Mouse (Mus musculus): ENCODE data around the gene Lpcat1. TPM values are rescaled to one million over a fixed set of nuclear protein-coding genes. Genes with fewer than 3 reads are reported as not detected.

Gene Lpcat1
- total RNA-seq, 1 experiment from 2014 or later, result 20.9 TPM

DNA sequence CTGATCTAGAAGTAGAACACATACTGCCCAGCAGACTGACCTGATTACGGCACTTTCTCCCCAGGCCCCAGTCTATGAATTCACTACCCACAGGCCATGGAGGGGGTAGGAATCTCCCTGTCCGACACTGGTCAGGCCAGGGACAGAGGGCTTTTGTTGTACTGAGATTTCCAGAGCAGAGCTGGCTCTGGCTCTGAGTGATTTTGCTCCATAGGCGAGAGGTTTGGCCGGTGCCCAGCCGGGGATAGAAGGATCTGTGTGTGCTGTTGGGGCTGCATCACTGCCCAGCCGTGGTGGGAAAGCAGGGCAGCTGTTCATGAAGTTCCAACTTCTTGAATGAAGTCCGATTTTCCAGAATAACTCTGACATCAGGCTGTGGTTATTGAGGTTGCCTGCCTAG, 20.1 kb upstream of the Lpcat1 start:
- DNase-seq, result no peak

- no peak for DNase-seq
These were observed 19.5 kb upstream of the Lpcat1 start for GRCm38 (mm10) chr13:73447478-73447877.

DNA sequence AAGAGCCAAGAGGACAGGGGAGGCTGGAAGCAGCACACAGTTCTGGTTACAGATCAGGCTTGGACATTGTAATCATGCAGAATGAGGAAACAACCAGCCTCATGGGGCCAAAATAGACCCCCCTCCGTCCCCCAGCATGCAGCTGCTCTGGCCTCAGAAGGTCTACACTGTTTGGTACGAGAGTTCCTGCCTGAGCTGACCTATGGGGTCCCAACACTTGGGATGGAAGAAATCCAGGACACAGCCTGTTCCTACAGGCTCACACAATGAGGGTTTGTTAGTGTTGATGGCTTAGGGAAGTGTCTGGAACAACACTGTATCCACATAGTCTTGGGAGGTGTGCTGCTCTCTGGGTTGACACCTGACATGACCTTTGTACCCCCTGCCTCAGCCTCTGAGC, 18.8 kb upstream of the Lpcat1 start:
- DNase-seq, result no peak

- DNase-seq, result no peak
These were observed 18.3 kb upstream of the Lpcat1 start for GRCm38 (mm10) chr13:73448723-73449122.

GRCm38 (mm10) chr13:73453503-73454217, 13.3 kb upstream of the Lpcat1 start:
- no peak for DNase-seq

DNA sequence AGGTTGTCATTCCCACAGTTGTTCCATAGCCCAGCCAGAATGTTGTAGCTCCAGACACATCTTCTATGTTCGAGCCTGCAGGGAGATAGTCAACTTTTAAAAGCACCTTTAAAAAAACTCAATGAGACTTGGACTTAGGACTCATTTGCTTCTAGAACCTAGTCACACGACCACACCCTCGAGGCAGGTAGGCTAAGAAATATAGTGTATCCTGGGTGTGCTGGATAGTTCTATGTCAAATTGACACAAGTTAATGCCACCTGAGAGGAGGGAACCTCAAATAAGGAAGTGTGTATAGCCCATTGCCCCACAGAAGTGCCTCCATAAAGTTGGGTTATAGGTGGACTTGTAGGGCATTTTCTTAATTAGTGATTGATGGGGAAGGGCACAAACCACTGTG, 11.7 kb upstream of the Lpcat1 start:
- no peak for DNase-seq

DNA sequence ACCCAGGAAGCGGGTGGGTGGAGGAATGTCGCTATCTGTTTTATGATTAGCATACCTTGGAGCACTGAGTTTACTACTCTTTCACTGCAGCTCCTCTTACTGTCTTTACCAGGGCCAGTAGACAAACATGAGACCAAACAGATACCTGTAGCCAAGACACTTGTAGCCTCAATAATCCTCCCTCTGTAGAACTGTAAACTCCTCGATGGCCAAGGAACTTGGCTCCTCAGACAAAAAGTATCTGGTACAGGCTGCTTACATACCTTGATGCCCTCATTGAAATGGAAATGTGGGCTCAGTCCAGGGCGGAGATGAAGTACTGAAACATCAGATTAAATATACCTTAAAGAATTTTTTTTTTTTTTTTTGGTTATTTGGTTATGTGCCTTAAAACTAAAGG, 9.7 kb upstream of the Lpcat1 start:
- DNase-seq, result no peak

DNA sequence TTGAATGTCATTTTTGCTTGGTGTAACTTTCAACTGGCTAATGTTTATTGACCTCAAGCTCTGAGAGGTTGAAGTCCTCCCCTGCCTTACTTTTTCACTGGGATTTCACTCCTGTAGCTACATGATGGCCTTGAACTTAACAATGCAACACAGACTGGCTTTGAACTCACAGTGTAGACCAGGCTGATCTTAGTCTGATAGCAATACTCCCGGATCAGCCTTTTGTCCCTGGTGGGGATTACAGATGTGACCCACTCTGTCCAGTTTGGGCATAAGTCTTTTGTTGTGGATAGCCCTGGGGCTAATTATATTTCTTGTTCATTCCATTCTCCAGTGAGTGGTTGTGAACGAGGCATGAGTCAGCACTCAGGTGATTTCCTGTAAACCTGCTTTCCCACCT, 9.3 kb upstream of the Lpcat1 start:
- DNase-seq, result no peak

- DNase-seq, result no peak
These were observed 8.3 kb upstream of the Lpcat1 start for GRCm38 (mm10) chr13:73458719-73459118.

GRCm38 (mm10) chr13:73459189-73459850, 7.7 kb upstream of the Lpcat1 start:
- DNase-seq, result no peak

GRCm38 (mm10) chr13:73461551-73461950, 5.4 kb upstream of the Lpcat1 start:
- no peak for DNase-seq

GRCm38 (mm10) chr13:73465156-73465555, 1.8 kb upstream of the Lpcat1 start:
- no peak for DNase-seq

GRCm38 (mm10) chr13:73466411-73466810, 586 bp upstream of the Lpcat1 start:
- DNase-seq, result no peak

- DNase-seq, result peak; percentile 40
These were observed 632 bp downstream of the Lpcat1 start for GRCm38 (mm10) chr13:73467421-73468237.

DNA sequence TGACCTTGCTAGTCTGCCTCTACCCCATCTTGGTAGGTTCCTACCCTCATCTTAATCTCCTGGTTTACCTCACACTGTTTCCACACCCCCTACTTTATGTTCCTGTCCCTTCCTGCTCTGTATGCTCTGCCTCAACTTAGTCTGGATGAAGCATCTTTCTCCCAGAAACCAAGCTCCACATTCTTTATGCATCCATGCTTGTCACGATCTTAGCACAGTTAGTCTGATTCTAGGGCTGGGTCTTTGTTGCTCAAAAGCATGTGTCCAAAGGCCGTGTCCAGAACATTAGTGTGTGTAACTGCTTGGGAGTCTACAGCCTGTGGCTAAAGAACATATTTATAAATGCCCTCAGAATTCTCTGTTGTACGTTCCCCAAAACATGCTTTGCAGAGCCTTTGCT, 1.8 kb downstream of the Lpcat1 start:
- no peak for DNase-seq

- DNase-seq, result no peak
These were observed 2.4 kb downstream of the Lpcat1 start for GRCm38 (mm10) chr13:73469257-73469967.

DNA sequence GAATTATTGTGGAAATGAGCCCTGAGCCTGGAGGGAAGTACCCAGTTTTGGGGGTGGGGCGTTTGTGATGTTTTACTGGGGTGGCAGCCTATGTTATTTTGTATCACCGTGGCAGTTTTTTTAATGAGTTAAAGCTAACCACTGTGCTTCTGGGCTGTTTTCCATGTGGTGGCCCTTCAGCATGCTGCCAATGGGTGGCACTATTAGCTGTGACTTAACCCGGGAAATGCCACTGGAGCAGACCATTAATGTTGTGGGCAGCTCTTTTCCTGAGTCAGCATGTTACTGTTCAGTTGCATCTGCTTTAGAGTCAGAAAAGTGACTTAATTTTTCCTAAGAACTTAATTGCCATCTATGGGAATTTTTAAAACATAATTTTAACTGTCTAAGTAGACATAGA, 5.5 kb downstream of the Lpcat1 start:
- no peak for DNase-seq

- no peak for DNase-seq
These were observed 6.7 kb downstream of the Lpcat1 start for GRCm38 (mm10) chr13:73473746-73474145.

DNA sequence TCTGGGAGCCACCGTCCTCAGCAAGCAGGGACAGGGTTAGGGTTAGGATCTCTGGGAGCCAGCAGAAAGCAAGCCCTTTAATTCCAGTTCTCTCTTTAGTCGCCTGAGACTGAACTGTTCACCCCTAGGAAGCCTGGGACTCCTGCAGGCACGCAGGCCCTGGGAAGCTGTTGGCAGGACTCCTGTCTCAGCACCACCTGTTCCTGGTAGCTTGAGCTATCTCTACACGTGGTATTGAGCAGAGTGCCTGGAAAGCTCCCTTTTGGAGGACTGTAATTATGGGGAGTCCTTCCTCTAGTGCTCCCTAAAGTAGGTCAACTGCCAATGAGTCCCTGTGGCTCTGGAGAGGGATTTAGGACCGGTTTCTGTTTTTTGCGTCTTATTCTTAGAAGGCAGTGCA, 7.2 kb downstream of the Lpcat1 start:
- DNase-seq, result no peak

DNA sequence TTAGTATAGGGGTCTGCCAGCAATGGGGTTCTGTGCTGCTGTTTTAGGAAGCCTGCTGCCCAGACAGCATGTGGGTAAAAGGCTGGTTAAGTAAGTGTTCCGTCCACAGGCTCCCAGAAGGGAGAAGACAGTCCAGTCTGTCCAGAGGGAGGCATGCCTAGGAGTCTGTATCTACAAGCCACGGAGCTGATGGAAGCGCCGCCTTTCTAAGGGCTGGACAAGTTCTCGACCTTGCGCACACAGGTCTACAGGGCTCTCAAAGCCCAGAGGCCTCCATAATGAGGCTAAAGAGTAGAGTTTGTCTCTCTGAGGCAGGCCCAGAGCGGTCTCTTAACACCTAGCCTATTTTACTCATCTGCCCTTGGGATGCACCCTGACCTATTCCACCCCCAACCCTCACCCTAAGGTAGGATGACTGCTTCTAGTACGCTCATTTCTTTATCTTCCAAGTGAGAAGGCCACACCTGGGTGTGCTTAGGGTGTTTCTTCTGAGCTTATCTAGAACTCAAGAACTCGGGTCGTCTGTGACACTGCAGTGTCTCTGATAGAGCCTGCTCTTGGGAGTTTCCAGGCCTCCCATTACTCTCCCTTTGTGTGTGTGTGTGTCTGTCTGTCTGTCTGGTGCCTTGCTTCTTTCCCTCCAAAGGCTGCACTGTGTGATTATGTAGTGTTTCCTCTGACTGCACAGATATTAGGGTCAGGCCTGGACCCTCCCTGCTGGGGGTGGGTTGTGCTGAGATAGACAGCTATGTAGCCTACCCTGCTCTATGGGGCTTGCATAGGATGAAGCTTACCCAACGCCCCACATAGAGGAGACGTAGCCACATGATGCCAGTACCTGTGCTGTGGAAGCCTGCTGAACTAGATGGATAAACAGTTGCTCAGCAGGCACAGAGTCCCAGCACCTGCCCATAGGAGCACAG, 8.3 kb downstream of the Lpcat1 start:
- DNase-seq, result no peak

DNA sequence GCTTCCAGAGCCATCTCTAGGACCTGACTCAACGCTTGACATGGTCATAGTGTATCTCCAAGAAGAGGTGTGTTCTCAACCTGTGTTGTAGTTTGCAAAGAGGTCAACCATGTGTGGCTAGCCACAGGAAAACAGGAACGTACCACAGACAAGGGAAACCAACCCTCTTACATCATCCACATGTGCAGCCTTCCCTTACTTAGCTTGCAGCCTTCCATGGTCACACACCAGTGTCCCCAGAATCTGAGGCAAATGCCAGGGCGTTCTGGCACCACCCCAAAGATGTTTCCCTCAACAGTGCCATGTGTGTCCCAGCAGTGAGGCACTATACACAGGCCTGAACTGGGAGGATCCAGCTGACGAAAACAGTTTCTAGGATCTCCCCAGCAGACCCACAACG, 9.3 kb downstream of the Lpcat1 start:
- DNase-seq, result no peak

- DNase-seq, result no peak
These were observed 9.8 kb downstream of the Lpcat1 start for GRCm38 (mm10) chr13:73476796-73477195.
